Comparison of ENCODE assay signal across 22 mouse cellular contexts in genomic region chr17:74449776-74450175, GRCm38 (mm10).
"Had no signal": no experiment of that assay in that cellular context is flagged by ENCODE, and none has a peak within 500 bp of the region (broad histone marks: within the 10 kb centered on the region; RNA-seq: fewer than 3 reads in every experiment).

No protein-coding gene starts in this region.

- H3K27ac ChIP-seq: hindbrain, embryonic 12.5 days; hindbrain, embryonic 15.5 days; hindbrain, postnatal 0 days; kidney, embryonic 15.5 days; kidney, postnatal 0 days; limb, embryonic 12.5 days; liver, embryonic 12.5 days; liver, embryonic 14.5 days had no signal

- ATAC-seq: hindbrain, postnatal 0 days; intestine, embryonic 16.5 days; liver, embryonic 12.5 days had no signal

- H3K4me2 ChIP-seq: heart, embryonic 12.5 days; hindbrain, embryonic 12.5 days; hindbrain, embryonic 15.5 days; kidney, embryonic 15.5 days; limb, embryonic 12.5 days; liver, embryonic 12.5 days had no signal

- DNase-seq: gastrocnemius, postnatal 14 days; gastrocnemius, postnatal 36 days; heart, adult 18-20 months; heart, postnatal 10 days; kidney, adult 11 months; kidney, adult 2 months; kidney, adult 9 months; kidney, postnatal 14 days; kidney, postnatal 36 days; layer of hippocampus, adult 9-11 months; layer of hippocampus, postnatal 36 days; left cerebral cortex, postnatal 4 days had no signal

- H3K4me1 ChIP-seq: heart, embryonic 12.5 days; hindbrain, embryonic 12.5 days; hindbrain, embryonic 15.5 days; kidney, embryonic 15.5 days; limb, embryonic 12.5 days; liver, embryonic 12.5 days had no signal

- H3K27me3 ChIP-seq: heart, embryonic 12.5 days; hindbrain, embryonic 12.5 days; hindbrain, embryonic 15.5 days; kidney, embryonic 15.5 days; limb, embryonic 12.5 days; liver, embryonic 12.5 days had no signal

- H3K4me3 ChIP-seq: heart, embryonic 12.5 days; hindbrain, embryonic 12.5 days; hindbrain, embryonic 15.5 days; kidney, embryonic 15.5 days; limb, embryonic 12.5 days; liver, embryonic 12.5 days had no signal

- H3K9me3 ChIP-seq: heart, embryonic 12.5 days; hindbrain, embryonic 12.5 days; hindbrain, embryonic 15.5 days; kidney, embryonic 15.5 days; limb, embryonic 12.5 days; liver, embryonic 12.5 days had no signal

- H3K36me3 ChIP-seq: heart, embryonic 12.5 days; hindbrain, embryonic 12.5 days; hindbrain, embryonic 15.5 days; kidney, embryonic 15.5 days; limb, embryonic 12.5 days; liver, embryonic 12.5 days had no signal

- H3K9ac ChIP-seq: heart, embryonic 12.5 days; hindbrain, embryonic 12.5 days; hindbrain, embryonic 15.5 days; kidney, embryonic 15.5 days; limb, embryonic 12.5 days; liver, embryonic 12.5 days; liver, embryonic 14.5 days had no signal
